Mouse (Mus musculus) megakaryocyte, embryonic 14.5 days (primary cell): ENCODE measurements around the gene Rad51b. TPM values are rescaled to one million over a fixed set of nuclear protein-coding genes. Genes with fewer than 3 reads are reported as not detected.

ENCODE experiments used
- H3K27me3 ChIP-seq: replicated peaks from 2 replicates; pipeline ENCODE3; 2012; ENCODE audit warnings: inconsistent platforms
- H3K36me3 ChIP-seq: replicated peaks from 2 replicates; pipeline ENCODE3; 2012; ENCODE audit warnings: low read length, inconsistent platforms, mixed read lengths
- H3K4me1 ChIP-seq: 2 replicates; pipeline ENCODE4 v1.6.1; 2012; ENCODE audit warnings: inconsistent platforms
- H3K4me3 ChIP-seq: replicated peaks from 2 replicates; pipeline ENCODE3; 2012; ENCODE audit warnings: moderate library complexity, mild to moderate bottlenecking, inconsistent platforms
- H3K9me3 ChIP-seq: 2 replicates; pipeline ENCODE4 v1.6.1; 2012; ENCODE audit warnings: inconsistent platforms
- FLI1 ChIP-seq: IDR thresholded peaks from 2 replicates; pipeline ENCODE4 v1.6.1; 2012; ENCODE audit warnings: low read length, inconsistent platforms, mixed read lengths
- GATA1 ChIP-seq: IDR thresholded peaks from 3 replicates; pipeline ENCODE4 v1.6.1; 2012; ENCODE audit warnings: mixed read lengths, low read length, inconsistent platforms, borderline replicate concordance
- polyA plus RNA-seq: library from polyadenylated mRNA; stranded (reverse); fragments of >175 nt; gene quantifications from 2 replicates; pipeline ENCODE4 v1.2.3, GENCODE M21; 2012; ENCODE audit warnings: low replicate concordance; ENCODE audit not compliant: insufficient read depth

The Rad51b gene
- polyA plus RNA-seq, 1 experiment: 0.30 TPM

- TF ChIP-seq GATA1: no peak
- no peak for TF ChIP-seq FLI1
- Histone ChIP-seq H3K9me3 (no peaks in the 10 kb centered on the region), H3K27me3 (peaks cover 3% of the 10 kb centered on the region), H3K4me3 (no peak overlapping the region), H3K4me1 (peaks cover 18% of the 10 kb centered on the region), H3K36me3 (no peaks in the 10 kb centered on the region)
Measured at GRCm38 (mm10) chr12:79745845-79746510, 448.9 kb downstream of the Rad51b start.

DNA sequence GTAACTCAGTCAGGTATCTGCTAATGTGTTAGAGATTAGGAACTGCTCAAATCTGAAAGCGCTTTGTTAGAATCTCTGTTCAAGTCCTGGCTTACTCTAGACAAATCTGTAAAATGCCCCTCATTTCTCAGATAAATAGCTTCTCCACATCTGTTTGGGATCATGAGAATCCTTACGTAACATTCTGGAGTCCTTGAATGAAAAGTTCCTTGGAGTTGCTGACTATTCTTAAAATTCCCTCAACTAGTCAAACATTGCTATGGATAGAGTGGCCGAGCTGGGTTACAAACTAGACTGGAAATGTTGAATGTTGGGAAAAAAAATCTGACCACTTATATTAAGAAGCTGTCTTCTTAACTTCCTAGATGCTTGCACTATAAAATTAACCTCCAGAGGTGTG, 450.5 kb downstream of the Rad51b start:
- Histone ChIP-seq H3K9me3 (no peaks in the 10 kb centered on the region), H3K27me3 (peaks cover 8% of the 10 kb centered on the region), H3K4me1 (peaks cover 17% of the 10 kb centered on the region), H3K36me3 (no peaks in the 10 kb centered on the region), H3K4me3 (no peak overlapping the region)
- TF ChIP-seq GATA1: no peak

DNA sequence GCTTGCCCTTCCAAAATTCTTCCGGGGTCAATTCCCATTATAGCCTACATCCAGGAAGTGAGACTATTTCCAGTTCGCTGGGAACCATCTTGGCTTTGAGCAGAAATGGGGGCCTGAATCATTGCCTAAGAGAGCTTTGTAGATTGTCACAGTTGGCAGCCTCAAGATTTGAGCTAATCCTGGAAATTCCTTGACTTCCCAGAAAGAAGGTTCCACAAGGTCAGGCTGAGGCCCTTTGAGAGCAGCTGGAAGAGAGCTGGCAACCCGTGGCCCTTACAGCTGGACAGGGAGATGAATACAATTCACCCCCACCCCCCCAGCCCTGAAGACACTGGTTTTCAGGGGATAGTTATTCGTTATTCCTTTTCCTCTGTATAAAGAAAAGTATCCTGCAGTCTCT, 451.8 kb downstream of the Rad51b start:
- Histone ChIP-seq H3K9me3 (no peaks in the 10 kb centered on the region), H3K4me1 (peaks cover 17% of the 10 kb centered on the region), H3K4me3 (no peak overlapping the region), H3K36me3 (no peaks in the 10 kb centered on the region), H3K27me3 (peaks cover 8% of the 10 kb centered on the region)
- TF ChIP-seq GATA1: no peak
- no peak for TF ChIP-seq FLI1

DNA sequence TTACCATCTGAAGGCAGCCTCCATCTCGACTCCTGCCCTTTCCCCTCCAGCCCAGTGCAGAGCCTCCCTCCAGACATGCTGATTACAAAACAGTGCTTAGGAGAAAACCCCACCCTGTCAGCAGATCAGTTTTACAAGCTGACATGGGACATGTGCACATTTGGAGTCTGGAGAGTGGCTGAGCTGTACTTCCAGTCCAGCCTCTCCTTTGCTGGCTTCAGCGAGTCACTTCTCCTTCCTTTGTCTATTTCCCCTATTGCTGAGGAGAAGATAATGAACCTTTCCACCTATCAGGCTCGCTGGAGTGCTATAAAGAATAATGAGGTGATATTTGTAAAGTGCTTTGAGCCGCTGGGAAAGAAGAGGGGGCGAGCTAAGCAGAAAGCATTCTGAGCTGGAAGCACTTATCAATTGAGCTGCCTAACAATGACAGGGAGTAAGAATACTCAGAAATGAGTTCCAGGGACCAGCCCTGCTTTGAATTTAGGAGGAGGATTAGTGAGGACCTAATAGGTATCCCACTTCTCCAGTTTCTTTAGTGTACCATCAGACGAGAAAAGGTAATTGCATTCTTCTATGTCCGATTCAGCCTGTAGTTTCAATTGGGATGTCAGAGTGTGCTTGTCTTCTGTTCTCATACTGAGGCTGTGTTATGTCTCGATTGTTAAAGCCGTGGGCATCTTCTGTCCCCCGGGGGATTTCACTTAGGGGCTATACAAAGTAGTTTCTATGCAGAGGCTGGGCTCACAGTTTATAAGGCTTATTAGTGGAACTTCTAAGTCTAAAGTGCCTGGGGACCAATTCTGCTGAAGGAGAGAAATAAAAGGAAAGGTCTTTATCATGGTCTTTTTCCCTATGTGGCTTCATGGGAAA, 453.4 kb downstream of the Rad51b start:
- Histone ChIP-seq H3K9me3 (no peaks in the 10 kb centered on the region), H3K4me3 (no peak overlapping the region), H3K27me3 (peaks cover 8% of the 10 kb centered on the region), H3K4me1 (peaks cover 27% of the 10 kb centered on the region), H3K36me3 (no peaks in the 10 kb centered on the region)
- TF ChIP-seq FLI1: no peak
- TF ChIP-seq GATA1: no peak

DNA sequence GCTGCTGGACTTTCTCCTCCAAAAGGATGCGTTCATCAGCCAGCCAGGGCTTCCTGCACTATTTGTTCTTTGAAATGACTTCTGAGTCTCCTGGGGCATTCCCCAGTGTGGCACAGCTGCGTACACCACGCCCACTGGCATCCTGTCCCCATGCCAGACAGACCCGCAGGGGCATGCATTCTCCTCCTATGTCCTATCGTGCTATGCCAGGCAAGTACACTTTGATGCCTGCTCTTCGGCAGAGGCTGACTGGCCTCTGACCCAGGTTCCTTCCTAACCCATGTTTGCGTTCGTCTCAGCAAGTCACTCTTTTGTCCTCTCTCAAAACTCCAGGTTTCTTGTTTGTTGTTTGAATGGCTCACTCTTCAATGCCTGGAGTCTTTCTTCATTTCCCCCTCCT, 454.7 kb downstream of the Rad51b start:
- Histone ChIP-seq H3K4me3 (no peak overlapping the region), H3K27me3 (peaks cover 8% of the 10 kb centered on the region), H3K9me3 (no peaks in the 10 kb centered on the region), H3K4me1 (peaks cover 30% of the 10 kb centered on the region), H3K36me3 (no peaks in the 10 kb centered on the region)
- no peak for TF ChIP-seq GATA1
- TF ChIP-seq FLI1: no peak

- Histone ChIP-seq H3K4me1 (peaks cover 30% of the 10 kb centered on the region), H3K27me3 (peaks cover 8% of the 10 kb centered on the region), H3K36me3 (no peaks in the 10 kb centered on the region), H3K9me3 (no peaks in the 10 kb centered on the region), H3K4me3 (no peak overlapping the region)
- TF ChIP-seq GATA1 (no peak), FLI1 (no peak)
Measured at GRCm38 (mm10) chr12:79752189-79752588, 455.1 kb downstream of the Rad51b start.

- TF ChIP-seq GATA1: no peak
- H3K4me1 ChIP-seq: peaks cover 28% of the 10 kb centered on the region
- no peak overlapping the region for H3K4me3 ChIP-seq
- peaks cover 9% of the 10 kb centered on the region for H3K27me3 ChIP-seq
- H3K36me3 ChIP-seq: no peaks in the 10 kb centered on the region
- no peaks in the 10 kb centered on the region for H3K9me3 ChIP-seq
Measured at GRCm38 (mm10) chr12:79755617-79756016, 458.5 kb downstream of the Rad51b start.

GRCm38 (mm10) chr12:79756352-79756751, 459.3 kb downstream of the Rad51b start:
- TF ChIP-seq GATA1 (no peak), FLI1 (no peak)
- Histone ChIP-seq H3K9me3 (no peaks in the 10 kb centered on the region), H3K27me3 (peaks cover 9% of the 10 kb centered on the region), H3K36me3 (no peaks in the 10 kb centered on the region), H3K4me1 (peaks cover 27% of the 10 kb centered on the region), H3K4me3 (no peak overlapping the region)

GRCm38 (mm10) chr12:79757775-79758174, 460.7 kb downstream of the Rad51b start:
- H3K9me3 ChIP-seq: no peaks in the 10 kb centered on the region
- H3K36me3 ChIP-seq: no peaks in the 10 kb centered on the region
- H3K4me1 ChIP-seq: peaks cover 25% of the 10 kb centered on the region
- TF ChIP-seq FLI1 (no peak), GATA1 (no peak)
- peaks cover 2% of the 10 kb centered on the region for H3K27me3 ChIP-seq
- H3K4me3 ChIP-seq: no peak overlapping the region

DNA sequence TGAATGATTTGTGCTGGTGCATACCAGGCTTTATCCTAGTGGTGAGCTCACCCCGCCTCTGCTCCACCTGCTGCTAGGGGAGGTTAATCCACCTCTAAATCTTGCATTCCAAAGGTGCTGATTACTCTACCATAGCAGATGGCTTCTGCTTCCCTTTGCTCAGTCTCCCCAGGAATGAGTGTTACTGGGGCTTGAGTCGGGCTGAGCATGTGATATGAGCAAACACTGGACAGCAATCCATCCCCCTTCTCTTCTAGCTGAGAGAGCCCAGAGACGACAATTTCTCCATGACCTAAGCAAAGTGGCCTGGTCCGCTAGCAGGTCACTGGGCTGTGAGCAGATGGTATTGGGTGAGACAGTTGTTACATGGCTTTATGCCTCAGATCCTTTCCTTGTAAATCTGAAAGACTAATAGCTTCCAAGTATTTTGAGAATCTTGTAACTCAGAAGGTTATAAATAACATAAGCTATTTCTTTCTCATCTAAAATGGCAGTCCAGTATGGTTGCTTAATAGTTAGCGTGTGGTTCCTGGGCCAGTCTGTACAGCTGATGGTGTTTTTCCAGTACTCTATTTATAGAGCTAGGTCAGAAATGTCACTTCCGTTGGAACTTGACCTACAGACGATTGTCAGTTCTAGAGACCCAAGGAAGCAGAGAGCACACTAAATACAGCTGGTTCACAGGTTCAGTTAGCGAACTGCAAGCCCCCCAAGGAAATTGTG, 462.3 kb downstream of the Rad51b start:
- Histone ChIP-seq H3K4me3 (no peak overlapping the region), H3K4me1 (peaks cover 25% of the 10 kb centered on the region), H3K36me3 (no peaks in the 10 kb centered on the region), H3K9me3 (no peaks in the 10 kb centered on the region), H3K27me3 (peaks cover 2% of the 10 kb centered on the region)
- TF ChIP-seq FLI1 (no peak), GATA1 (no peak)
